Mouse (Mus musculus) thymus, postnatal 14 days (tissue): Measurements from ENCODE around the gene Snd1.
A peak's percentile ranks its signal among the peaks of the same experiment; 100 is the strongest.
"Not testable (repeated sequence)": the region's sequence is repeated elsewhere in the genome, so short reads cannot be mapped to it uniquely, and the experiment has no call there.

Experiments
- DNase-seq: peaks from one replicate; pipeline ENCODE4 v3.0.0; 2021

Gene Snd1

DNA sequence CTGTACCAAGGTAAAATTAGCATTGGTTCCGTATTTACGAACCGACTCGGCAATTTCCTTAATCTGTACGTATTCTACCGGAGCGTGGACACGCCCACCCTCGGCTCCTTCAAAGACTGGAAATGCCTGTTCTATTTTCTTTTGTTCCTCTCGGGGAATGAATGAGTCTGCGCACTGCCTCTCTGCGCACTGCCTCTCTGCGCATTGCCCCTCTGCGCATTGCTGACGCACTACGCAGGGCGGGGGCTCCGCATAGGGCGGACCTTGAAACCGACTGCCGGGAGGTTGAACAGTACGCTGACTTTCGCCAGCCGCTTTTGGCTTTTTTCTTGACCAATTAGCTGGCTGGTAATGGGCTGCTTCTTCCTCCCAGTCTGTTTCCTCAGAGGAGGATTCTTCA lies 453.0 kb downstream of the Snd1 start:
- DNase-seq: not testable (repeated sequence)

DNA sequence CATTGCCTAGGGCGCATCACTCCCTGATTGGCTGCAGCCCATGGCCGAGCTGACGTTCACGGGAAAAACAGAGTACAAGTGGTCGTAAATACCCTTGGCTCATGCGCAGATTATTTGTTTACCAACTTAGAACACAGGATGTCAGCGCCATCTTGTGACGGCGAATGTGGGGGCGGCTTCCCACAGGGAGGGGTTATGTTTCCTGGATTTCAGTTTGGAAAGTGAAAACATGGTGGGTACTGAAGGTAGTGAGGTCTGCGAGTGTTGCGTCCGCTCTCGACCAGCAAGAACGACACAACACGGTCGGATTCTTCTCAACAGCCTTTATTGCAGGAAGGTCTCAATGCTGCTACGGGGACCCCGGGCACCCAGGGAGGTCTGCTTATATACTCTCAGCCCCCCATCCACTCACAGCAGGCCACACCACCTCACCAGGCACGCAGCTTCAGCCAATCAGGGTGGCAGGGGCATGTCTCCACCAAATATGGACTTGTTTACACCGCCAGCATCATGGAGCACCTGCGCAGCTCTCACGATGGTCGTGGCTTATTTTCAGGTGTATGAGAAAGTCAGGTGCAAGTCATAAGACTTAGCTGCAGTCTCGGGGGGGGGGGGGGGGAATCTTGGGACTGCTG lies 454.3 kb downstream of the Snd1 start:
- DNase-seq: not testable (repeated sequence)

DNA sequence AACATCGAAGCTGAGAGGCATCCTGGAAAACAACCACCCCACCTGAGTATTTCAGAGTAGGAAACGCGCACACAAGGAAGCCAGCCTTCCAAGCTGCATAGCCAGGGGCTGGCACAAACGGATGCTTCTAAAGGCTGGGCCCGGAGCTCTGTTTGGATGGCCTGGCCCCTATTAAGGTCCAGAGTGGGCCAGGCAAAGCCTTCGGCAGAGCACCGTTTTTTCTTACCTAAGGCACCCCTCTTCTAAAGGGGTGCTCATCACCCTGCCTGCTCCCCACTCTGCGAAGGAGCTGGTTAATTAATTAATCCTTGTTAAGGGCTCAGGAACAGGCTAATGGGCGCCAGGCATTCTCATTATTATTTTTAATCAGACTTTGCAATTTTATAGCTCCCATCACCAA lies 456.3 kb downstream of the Snd1 start:
- no peak for DNase-seq

DNA sequence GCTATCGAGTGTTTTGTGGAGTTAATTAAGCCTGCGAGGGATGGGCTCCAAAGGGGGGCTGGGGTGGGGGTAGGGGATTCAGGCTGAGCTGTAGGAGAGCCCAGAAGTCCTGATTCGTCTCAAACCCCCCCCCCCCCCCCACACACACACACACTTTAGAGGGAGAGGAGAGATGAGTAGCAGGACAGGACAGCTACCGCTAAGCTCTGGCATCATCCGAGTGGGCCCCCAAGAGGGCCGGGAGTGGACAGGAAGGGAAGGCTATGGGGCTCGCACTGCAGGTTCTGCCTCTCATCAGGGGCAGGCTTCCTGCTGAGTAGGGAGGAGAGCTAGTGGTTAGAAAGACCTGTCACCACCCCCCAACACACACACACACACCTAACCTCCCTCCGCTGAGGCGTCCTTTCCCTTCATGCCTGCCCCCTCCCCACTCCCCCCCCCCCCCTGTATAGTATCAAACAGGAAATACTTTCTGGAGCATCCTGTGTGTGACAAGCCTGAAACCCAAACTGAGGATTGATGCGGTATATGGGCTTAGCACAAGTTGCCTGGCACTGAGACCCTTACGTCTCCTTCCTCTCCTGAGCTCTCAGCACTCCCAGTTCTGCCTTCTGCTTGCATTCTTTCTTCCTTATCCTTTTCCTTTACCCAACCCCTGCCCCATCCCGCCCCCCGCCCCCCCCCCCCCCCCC lies 456.8 kb downstream of the Snd1 start:
- no peak for DNase-seq

DNA sequence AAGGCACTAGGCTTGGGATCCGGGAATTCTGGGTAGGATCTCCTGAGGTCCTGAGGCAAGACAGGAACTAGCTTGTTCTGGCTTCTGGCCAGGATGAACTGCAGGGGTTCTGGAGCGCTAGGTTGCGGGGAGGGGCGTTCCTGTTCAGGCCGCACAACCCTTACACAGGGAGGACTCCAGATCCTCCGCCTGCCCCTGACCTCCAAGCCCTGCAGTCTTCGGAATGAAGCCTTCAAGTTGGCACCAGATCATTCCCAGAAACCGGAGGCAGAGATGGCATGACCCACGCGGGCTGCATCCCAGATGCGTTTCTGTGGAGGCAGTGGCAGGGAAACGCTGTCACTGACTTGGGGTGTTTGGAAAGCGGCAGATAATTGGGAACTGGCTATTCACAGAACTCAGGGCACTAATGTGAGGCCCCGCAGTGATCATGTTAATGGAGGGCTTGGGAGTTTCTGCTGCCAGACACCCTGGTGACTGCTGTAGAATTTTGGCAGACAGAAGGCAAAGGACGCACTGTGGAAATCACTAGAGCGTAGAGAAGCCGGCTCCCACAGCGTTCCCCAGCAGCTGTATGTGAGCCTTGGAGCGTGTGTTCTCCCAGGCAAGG lies 457.5 kb downstream of the Snd1 start:
- DNase-seq: no peak

DNA sequence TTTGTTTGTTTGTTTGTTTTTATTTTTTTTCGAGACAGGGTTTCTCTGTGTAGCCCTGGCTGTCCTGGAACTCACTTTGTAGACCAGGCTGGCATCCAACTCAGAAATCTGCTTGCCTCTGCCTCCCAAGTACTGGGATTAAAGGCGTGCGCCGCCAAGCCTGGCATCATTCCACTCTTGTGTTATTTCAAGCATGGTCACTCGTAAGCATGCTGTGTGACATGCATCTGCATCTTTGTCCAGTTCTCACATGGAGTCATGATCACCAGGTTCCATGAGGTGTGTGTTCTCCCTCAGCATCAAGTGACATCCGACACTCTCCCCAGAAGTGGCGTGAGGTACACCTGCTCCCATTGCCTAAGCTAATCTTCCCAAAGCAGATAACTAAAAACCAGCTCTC lies 460.8 kb downstream of the Snd1 start:
- DNase-seq: no peak

DNA sequence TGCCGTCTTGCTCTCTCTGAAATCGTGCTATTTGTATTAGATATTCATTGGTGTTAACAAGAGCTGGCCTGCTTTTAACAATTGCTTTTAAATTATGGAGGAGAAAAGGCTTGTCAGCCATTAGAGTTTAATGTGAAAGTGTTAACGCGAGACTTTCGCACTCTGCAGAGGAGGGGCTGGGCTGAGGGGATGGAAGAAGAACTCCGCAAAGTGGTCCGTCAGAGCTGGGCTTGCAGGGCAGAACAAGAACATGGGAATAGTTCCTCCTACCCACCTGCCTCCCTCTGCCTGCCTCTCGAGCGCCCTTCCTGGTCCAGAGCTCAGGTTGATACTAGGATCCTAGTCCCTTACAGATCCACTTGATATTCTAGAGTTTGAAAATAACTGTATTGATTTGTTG lies 472.3 kb downstream of the Snd1 start:
- no peak for DNase-seq

DNA sequence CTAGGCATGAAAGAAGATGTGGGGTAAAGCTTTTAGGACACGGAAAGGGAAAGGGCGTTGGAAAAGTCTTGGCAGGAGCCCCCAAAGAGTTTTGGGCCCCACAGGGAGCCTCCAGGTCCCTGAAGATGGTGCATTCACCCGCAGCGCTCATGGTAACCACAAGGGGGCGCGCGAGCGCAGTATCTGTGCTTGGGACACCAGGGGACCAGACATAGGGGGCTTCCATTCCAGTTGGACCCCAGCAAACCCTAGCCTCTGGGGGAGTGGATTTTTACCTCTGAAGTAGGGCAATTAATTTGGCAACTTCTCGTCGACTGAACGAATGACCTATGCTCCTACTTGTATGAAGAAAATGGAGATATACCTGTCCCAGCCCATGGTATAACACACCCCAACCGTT lies 474.3 kb downstream of the Snd1 start:
- DNase-seq: peak; percentile 76

DNA sequence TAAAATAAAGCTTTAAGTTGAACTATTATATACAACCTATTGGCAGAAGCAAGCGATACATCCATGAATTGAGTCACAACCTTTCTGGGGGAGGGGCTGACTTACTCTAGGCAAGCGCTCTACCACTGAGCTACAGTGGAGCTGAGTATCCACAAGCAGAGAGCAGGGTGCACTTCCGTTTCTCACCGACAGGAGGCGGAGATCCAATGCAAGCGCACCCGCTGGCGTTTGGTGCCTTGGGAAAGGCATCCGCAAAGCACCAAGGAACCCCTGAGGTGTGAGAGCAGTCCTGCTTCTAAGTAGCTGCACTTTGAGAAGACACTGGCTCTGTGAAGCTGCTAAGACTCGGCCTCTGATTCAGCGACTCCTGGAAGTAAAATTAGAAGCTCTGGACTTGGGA lies 480.6 kb downstream of the Snd1 start:
- peak; percentile 60 for DNase-seq

DNA sequence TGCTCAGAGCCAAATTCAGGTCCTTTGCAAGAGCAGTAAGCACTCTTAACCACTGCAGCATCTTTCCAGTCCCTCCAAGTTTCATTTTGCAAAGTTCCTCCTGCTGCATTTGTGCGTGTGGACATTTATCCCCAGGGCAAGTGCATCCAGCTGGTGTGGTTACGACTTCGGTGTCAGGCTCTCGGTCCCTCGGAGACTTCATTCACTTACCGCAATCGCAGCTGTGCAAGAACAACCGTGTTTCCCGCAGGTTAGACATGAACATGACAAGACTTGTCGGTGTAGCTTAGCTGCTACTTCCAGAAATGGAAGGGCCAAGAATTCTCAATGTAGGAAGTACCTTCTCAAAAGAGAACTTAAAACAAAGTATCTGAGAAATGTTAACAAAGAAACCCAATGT lies 482.5 kb downstream of the Snd1 start:
- DNase-seq: no peak

DNA sequence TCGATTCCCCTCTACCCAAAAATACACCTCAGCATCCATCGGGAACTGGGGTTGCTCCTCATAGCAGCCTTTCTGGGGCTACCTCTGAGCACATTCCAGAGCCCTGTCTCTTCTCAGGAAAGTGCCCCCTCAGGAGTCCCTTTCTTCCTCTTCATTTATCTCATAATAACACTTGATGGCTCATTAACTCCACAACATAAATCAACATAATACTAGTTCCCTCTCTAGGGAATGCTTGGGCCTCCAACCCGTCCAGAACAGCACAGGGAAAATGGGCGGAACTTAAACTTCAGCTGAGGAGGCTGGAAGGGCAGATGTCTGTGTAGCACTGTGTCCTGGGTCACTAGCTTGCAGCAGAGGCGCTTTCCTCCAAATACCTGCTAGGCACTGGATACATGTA lies 488.2 kb downstream of the Snd1 start:
- DNase-seq: no peak

DNA sequence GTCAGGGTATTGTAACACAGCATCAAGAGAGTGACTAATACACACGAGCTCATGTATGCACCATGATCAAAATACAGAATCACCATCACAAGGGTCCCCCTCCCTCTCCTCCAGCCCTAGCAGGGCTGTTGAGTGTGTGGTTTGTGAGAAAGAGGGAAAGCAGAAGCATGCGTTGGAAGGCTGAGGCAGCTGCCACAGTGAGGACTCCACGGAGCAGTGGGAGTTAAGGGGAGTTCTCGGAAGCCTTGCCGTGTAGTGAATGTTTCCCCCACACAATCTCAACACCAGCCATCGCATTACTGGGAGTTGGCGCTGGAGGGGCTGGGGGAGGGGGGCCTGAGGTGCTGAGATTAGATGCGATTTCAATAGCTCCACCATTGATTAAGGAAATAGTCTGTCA lies 490.3 kb downstream of the Snd1 start:
- no peak for DNase-seq

DNA sequence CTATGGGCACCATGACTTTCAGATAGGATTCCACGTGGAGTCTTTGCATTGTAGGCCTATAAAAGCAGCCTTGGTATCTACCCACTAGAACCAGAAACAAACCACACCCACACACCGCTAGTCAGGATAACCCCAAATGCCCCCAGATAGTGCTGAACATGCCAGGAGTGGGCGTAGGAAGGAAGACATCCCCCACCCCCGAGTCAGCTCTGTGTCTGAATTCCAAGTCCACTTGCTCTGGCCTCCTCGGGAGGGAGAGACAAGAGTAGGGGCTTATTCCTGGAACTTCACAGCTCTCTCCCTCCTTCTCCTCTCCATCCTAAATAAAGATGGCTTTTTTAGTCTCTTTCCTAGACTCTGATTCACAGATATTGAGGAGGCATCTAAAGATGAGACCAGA lies 494.7 kb downstream of the Snd1 start:
- no peak for DNase-seq

DNA sequence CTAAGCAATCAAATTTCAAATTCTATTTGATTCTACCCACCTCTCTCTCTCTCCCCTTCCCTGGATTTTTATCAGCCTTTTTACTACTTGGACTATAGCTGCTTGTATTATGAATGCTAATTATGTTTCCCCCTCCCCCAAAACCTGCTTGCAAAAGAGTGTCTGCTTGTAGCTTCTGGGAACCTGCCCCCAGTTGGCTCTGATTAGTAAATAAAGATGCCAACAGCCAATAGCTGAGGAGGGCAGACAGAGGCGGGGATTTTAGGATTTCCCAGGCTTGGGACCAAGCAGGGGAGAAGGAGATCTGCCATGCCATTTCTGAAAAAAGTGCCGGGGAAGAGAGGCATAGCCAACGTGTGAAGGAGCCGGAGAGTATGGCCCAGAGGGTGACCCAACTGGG lies 495.8 kb downstream of the Snd1 start:
- no peak for DNase-seq

DNA sequence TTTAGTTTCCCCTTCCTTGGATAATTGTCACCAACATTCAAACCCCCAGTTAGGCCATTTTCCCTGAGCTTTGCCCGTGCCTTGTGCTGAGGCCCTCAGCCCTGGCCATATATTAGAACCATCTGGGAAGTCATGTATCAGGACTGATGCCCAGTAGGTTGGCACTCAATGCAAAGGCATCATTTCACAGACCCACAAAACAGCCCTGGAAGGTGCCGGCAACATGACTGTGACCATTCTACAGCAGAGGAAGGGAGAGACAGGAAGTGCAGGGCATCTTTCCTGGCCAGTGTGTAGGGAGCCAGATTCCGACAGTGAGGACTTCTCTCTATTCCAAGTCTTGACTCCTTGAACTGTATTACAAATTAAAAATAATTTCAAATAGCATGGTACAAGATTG lies 499.6 kb downstream of the Snd1 start:
- no peak for DNase-seq

DNA sequence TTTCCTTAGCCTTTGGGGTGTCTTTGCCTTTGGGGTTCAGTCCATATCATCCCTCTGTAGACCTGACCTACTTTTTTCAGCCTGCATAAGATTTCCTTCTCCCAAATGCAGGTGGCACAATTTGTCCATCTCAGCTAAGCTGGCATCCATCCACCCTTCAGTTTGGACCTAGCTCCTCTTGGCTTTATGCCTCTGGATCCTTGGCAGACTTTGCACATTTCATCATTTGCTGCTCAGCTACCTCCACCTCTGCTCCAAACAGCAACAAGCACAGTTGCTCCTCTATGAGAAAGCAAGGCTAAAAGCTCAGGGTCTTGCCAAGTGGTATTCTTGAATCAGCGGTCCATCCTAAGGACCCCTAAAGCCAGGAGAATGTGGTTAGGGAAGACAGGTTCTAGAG lies 500.2 kb downstream of the Snd1 start:
- no peak for DNase-seq

DNA sequence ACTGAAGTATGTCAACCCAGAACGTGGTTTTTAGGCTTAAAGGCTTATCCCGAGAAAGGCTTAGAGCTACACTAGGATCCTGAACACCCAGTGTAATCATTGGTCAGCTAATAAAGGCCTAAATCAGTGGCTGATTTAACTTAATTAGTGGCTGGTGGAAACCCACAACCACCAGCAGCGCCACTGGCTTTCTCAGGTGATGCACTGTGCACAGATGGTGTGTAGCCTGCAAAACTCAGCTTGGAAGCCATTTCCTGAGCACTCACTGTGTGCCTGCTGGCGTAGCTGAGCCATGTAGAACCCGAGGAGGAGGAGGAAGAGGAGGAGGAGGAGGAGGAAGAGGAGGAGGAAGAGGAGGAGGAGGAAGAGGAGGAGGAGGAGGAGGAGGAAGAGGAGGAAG lies 503.1 kb downstream of the Snd1 start:
- DNase-seq: no peak

DNA sequence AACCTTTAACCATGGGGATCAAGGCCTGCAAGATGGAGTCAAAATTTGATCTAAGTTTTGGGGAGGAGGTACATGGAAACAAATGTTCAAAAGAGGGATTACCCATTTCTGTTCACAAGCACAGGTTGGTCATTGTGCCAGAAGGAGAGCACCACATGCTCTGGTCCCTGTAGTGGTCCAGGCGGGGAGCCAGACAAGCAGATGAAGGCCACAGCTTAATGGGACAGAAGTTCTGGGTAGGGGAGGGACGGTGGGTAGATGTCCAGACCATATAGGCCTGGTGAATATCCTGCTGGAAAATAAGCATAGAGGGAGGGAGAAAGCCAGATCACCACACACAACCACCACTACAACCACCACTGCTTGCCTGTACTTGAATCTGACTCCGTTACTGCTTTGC lies 503.9 kb downstream of the Snd1 start:
- no peak for DNase-seq

DNA sequence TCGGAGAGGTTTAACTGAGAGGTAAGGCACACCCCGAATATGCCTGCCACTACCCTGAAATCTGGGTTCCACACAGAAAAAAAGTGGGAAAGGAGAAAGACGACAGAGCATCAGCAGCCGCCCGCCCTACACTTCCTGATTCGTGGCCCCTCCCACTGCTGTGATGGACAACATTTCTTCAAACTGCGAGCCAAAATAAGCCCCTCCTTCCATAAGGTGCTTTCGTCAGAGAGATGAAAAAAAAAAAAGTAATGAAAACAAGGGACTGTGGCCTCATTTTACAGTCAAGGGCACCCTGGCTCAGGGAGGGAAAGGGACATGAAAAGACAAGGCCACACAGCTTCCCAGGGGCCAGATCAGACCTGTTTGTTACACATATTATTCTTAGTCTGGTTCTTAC lies 504.6 kb downstream of the Snd1 start:
- no peak for DNase-seq

DNA sequence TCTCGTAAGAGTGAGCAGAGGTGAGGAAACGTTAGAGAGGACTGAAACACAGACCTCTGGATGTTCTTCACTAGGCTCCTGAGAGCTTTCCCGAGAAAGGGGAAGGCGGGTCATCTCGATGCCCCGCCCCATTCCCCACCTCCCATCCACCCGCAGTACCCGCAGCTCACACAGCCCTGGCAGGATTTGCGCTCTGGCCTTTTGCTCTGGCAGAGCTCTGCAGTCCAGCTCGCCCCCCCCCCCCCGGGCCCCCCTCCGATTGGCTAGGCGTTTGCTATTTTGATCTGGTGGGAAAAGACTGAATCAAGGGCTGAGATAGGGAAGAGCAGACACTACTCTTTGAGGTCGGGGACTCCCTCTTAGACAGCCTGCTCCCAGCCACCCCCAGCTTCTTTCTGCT lies 505.3 kb downstream of the Snd1 start:
- DNase-seq: no peak

DNA sequence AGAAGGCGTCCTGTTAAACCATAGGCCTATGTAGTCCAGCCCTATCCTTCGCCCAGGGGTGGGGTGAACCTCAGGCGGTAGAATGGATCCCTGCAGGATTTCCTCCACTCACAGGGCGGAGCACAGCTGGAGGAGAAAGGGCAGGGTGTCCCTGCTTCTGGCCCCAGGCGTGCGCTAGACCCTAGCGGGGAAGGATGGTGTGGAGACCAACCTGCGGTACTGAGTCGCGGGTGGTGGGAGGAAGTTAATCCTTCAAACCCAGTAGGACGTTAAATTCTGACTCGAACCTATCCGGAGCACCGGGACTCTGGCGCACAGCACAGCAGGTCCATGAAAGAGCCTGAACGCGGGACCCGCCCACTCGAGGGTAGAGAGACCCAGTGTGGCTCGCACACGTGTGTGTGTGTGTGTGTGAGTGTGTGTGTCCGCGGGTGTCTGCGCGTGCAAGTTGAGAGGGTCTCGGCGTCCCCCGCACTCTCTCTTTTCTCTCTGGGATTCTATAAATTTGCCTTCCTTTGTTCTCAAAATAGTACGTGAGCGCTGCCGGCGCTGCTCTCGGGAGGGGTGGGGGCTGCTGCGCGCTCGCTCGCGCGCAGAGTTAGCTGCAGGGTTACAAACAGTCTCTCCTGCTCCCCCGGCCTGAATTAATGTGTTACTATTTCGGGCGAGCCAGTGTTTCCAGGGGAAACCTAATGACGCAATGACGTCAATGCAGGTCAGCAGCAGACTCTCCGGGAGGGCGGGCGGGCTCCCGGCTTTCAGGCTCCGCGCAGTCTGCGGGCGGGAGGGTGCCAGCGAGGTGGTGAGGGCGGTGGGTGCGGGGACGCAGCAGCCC lies 506.0 kb downstream of the Snd1 start:
- DNase-seq: no peak

DNA sequence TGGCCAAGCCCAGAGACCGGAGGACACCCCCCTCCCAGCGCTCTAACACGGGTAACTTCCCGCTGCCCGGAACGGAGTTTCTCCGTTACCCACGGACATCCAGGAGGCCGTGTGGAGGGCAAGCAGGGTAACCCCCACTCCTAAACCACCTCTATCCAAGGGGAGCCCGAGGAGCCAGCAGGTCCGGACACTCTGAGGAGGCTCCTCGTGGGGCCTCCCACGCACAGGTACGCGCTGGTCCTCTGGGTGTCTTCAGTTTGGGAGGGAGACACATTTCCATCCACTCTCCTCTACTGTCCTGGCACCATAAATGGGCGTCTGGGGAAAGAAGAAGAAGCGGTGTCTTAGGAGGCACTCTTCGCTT lies 506.6 kb downstream of the Snd1 start:
- DNase-seq: no peak

DNA sequence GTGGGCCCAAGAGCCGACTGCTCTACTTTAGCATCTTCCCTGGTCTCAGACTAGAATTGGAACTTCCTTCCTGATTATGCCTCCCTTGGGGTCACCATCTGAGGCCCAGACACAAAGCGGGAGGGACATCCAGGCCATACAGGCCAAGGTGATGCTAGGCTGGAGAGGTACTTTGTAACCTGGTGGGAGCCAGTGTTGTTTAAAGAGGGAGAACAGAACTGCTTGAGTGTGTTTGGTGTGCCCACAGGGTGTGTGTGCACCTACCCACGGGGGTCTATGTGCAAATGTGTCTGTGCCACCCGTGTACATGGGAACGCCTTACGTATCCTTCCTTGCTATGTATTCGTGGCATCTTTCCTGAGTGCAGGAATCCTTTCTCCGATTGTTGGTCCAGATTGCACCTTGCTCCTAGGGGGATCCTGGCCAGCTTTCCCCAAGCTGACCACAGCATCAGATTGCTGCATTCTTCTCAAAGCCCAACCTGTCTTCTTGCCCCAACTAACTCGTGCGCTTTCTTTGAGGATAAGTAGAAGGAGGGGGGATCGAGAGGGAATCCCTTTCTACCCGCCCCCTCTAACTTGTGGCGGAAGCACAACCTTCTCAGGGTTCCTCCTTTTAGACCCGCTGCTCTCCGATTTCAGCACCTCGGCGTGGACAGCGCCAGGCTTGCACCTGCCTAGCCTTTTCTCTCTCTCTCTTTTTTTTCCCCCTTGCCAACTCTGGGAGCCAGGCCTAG lies 507.2 kb downstream of the Snd1 start:
- DNase-seq: peak; percentile 51
